Mouse (Mus musculus): ENCODE measurements around the gene Pvalb. TPM values are rescaled to one million over a fixed set of nuclear protein-coding genes. Genes with fewer than 3 reads are reported as not detected.

Pvalb gene
- polyA plus RNA-seq, 1 experiment from 2014 or later = 5.0 TPM

DNA sequence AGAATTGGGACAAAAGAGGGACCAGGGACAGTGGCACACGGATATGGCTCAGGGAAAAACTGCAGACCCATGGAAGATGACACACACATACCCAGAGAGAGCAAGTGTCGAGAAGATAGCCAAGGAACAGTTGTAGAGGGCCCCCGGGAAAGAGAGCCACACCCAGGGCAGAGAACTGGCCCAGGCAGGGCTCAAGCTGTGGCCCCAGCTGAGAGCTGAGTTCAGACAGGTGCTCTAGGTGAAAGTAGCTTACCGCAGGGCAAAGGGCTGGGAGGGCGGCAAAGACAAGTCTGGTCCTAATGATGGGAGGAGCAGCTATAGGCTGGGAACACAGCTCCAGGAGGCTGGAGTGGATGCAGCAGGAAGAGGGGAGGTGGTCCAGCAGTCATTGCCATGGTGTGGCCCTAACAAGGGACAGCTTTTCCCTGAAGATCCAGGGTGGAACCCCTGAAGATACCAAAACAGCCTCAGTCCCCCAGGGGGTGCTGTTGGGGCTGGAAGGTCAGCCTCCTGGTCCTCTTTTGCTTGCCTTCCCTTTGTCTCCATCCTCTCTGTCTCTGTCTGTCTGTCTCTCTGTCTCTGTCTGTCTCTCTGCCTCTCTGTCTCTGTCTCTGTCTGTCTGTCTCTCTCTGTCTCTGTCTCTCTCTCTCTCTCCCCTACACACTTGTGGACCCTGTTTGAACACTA, 28.8 kb upstream of the Pvalb start:
- no peak overlapping the region for H3K4me2 ChIP-seq
- ATAC-seq (ENCODE audit: low FRiP score) = no peak
- H3K9me3 ChIP-seq (replicated peaks) = no peaks in the 10 kb centered on the region
- H3K27ac ChIP-seq (replicated peaks) = no peak overlapping the region
- H3K4me1 ChIP-seq = peaks cover 13% of the 10 kb centered on the region; the same call in 1 of the 2 replicates
- no peak overlapping the region for H3K4me3 ChIP-seq (replicated peaks)
- WGBS = 81% methylated on average over 5 of the region's 5 CpGs
- 0 out of 2 replicates have a peak, but pooled peaks cover 3% of the 10 kb centered on the region for H3K27me3 ChIP-seq (replicated peaks)
- H3K9ac ChIP-seq (replicated peaks) = no peak overlapping the region
- no peaks in the 10 kb centered on the region for H3K36me3 ChIP-seq

DNA sequence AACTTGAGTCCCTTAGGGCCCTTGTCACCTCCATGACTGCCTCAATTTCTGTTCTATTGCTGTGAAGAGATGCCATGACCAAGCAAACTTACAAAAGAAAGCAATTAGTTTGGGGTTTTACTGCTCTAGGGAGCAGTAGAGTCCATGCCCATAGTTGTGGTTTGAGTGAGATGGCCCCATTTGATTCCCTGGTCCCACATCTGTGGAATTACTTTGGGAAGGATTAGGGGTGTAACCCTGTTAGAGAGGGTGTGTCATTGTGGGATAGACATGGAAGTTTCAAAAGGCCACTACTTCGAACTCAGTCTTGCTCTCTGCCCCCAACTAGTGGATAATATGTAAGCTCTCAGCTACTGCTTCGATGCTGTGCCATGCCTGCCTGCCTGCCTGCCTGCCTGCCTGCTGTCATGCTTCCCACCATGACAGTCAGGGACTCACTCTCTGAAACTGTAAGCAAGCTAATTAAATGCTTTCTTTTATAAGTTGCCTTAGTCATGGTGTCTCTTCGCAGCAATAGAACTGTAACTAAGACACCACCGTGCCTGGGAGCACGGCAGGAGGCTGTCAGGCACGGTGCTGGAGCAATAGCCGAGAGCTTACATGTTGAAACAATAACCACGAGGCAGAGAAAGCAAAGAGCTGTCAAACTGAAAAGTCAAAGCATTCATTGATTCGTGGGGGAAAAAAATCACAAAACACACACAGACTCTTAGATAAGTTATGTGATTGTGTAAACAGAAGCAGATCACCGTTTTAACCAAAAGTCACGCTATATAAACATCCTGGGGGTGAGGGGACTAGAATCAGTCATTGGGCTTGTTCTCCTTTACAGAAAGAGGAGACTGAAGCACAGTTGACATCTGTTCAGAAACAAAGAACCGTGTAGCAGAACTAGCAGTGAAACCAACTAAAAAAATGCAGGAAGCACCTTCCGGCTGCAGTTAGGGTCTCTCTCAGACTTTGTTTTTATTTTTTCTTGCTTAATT, 25.4 kb upstream of the Pvalb start:
- 19% methylated on average over 13 of the region's 13 CpGs for WGBS
- Histone ChIP-seq H3K4me1 (peaks cover 13% of the 10 kb centered on the region; the same call in 1 of the 2 replicates), H3K9ac (replicated peaks) (no peak overlapping the region)

DNA sequence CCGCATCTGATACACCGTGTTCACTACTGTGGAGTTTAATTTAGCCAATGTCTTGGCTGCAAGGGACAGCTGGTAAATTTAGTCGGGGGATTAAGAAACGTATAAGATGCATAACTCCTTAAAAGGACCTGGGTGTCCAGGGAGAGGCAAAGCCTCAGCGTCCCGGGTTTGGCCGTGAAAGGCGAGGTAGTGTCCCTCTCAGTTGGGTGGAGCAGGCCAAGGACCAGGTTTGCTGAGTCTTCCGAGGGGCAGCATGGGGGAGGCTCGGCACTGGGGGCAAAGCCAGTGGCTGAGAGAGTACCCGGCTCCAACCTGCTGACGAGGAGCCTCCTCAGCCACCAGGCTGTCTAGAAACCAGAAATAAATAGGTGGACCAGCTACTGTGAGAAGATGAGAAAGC, 21.6 kb upstream of the Pvalb start:
- no peak overlapping the region for H3K4me3 ChIP-seq (replicated peaks)
- H3K9ac ChIP-seq (replicated peaks) = no peak overlapping the region
- no peak overlapping the region for H3K27ac ChIP-seq (replicated peaks)
- no peaks in the 10 kb centered on the region for H3K27me3 ChIP-seq (replicated peaks)
- H3K36me3 ChIP-seq = no peaks in the 10 kb centered on the region
- no peak for ATAC-seq (ENCODE audit: low FRiP score)
- H3K4me1 ChIP-seq = peaks cover 13% of the 10 kb centered on the region; the same call in 1 of the 2 replicates
- H3K4me2 ChIP-seq = no peak overlapping the region
- H3K9me3 ChIP-seq (replicated peaks) = no peaks in the 10 kb centered on the region
- WGBS = 89% methylated on average over 12 of the region's 12 CpGs

More for the DNA sequence above, 25.4 kb upstream of the Pvalb start:
- Histone ChIP-seq H3K36me3 (no peaks in the 10 kb centered on the region), H3K27me3 (replicated peaks) (0 out of 2 replicates have a peak, but pooled peaks cover 3% of the 10 kb centered on the region), H3K4me2 (peak overlapping the region; percentile 40), H3K9me3 (replicated peaks) (no peaks in the 10 kb centered on the region), H3K27ac (replicated peaks) (peak overlapping the region; percentile 48; the same call in 1 of the 2 replicates), H3K4me3 (replicated peaks) (no peak overlapping the region)
- ATAC-seq (ENCODE audit: low FRiP score) = peak; percentile 63

DNA sequence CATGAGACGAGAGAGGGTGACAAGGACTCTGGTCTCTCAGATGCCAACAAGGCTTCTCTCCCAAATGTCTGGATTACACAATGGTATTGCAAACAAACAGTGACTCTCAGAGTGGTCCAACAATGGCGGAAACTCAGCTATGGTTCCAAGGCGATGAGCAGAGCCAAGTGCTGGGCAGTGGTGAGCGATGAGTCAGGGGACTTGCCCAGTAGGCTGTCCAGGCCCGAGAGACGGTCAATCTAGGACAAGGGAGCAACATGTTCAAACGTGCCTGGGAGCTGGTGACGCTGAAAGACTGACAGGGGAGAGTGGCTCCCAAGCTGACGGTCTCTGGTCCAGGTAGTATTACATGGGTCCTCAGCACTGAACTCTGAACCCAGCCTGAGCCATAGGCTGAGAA, 9.1 kb upstream of the Pvalb start:
- Histone ChIP-seq H3K36me3 (no peaks in the 10 kb centered on the region), H3K27ac (replicated peaks) (no peak overlapping the region), H3K4me3 (replicated peaks) (no peak overlapping the region), H3K4me1 (no peaks in the 10 kb centered on the region), H3K27me3 (replicated peaks) (no peaks in the 10 kb centered on the region), H3K9ac (replicated peaks) (no peak overlapping the region), H3K4me2 (no peak overlapping the region), H3K9me3 (replicated peaks) (no peaks in the 10 kb centered on the region)
- whole genome bisulfite sequencing = 88% methylated on average over 9 of the region's 9 CpGs
- ATAC-seq (ENCODE audit: low FRiP score) = no peak

DNA sequence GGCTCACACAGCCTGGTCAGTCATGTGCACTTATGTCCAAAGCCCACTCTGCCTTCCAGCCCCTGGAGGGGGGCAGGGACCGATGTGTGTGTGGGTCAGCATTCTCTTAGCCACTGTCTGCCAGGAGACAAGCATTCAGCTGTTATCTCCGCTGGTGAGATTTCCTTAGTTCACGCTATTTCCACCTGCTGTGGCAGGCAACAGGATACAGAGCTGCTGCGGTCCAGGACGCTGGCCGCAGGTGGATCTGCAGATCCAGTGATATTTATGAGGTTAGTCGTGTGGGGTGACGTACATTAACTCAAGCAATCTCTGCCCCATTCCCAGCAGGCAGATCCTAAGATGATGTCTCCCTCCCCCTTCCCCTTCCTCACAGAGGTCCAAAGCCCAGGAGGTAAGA, 5.2 kb upstream of the Pvalb start:
- no peak overlapping the region for H3K4me2 ChIP-seq
- no peaks in the 10 kb centered on the region for H3K9me3 ChIP-seq (replicated peaks)
- H3K4me3 ChIP-seq (replicated peaks) = no peak overlapping the region
- H3K27ac ChIP-seq (replicated peaks) = no peak overlapping the region
- no peak overlapping the region for H3K9ac ChIP-seq (replicated peaks)
- H3K27me3 ChIP-seq (replicated peaks) = 0 out of 2 replicates have a peak, but pooled peaks cover under 1% of the 10 kb centered on the region
- no peaks in the 10 kb centered on the region for H3K4me1 ChIP-seq
- ATAC-seq (ENCODE audit: low FRiP score) = no peak
- H3K36me3 ChIP-seq = no peaks in the 10 kb centered on the region
- WGBS = 83% methylated on average over 8 of the region's 8 CpGs

DNA sequence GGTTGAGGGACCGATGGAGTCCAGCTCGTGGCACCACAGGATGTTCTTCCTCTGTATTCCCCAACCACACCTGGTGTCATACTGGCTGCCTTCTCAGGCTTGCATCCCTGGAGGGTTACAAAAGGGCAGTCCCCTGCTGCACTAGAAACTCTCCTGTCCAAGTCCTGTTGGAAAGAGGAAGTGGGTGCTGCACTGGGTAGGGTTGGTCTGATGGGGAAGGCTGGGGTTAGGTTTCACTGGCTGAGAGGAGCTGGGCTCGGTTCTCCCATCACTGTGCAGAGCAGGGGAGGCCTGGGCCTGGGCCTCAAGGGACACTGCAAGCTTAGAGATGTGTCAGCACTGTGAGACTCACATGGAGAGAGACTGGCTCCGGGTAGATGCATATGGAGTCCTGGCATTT, 4.0 kb upstream of the Pvalb start:
- Histone ChIP-seq H3K27ac (replicated peaks) (no peak overlapping the region), H3K9me3 (replicated peaks) (no peaks in the 10 kb centered on the region), H3K4me2 (no peak overlapping the region), H3K36me3 (no peaks in the 10 kb centered on the region), H3K4me3 (replicated peaks) (no peak overlapping the region), H3K4me1 (no peaks in the 10 kb centered on the region), H3K27me3 (replicated peaks) (peaks cover 7% of the 10 kb centered on the region), H3K9ac (replicated peaks) (no peak overlapping the region)
- no peak for ATAC-seq (ENCODE audit: low FRiP score)
- 89% methylated on average over 4 of the region's 4 CpGs for WGBS

DNA sequence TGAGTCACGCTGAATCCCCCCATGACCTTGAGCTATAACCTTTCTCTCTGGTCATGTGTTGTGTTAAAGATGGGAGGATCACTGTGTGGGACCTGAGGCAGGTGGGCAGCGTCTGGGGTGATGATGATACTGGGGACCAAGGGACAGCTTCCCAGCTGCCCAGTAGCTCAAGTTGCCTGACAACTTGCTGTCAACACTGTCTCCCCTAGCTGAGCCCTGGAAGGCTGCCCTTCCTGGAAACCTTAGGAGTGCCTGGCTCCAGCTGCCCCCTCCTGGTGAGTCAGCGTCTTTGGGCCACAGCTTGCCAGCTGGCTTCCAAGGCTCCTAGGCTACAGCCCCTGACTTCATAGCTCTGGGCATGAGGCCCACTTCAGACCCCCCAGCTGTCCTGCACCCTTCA, 1.0 kb downstream of the Pvalb start:
- 48% methylated on average over 3 of the region's 3 CpGs for WGBS
- Histone ChIP-seq H3K9me3 (replicated peaks) (no peaks in the 10 kb centered on the region), H3K27ac (replicated peaks) (no peak overlapping the region), H3K27me3 (replicated peaks) (peaks cover 47% of the 10 kb centered on the region), H3K4me1 (peaks cover 11% of the 10 kb centered on the region), H3K4me2 (no peak overlapping the region), H3K4me3 (replicated peaks) (no peak overlapping the region), H3K9ac (replicated peaks) (no peak overlapping the region), H3K36me3 (no peaks in the 10 kb centered on the region)
- ATAC-seq (ENCODE audit: low FRiP score) = 0 out of 2 replicates have a peak, but pooled peaks have one; percentile 21

DNA sequence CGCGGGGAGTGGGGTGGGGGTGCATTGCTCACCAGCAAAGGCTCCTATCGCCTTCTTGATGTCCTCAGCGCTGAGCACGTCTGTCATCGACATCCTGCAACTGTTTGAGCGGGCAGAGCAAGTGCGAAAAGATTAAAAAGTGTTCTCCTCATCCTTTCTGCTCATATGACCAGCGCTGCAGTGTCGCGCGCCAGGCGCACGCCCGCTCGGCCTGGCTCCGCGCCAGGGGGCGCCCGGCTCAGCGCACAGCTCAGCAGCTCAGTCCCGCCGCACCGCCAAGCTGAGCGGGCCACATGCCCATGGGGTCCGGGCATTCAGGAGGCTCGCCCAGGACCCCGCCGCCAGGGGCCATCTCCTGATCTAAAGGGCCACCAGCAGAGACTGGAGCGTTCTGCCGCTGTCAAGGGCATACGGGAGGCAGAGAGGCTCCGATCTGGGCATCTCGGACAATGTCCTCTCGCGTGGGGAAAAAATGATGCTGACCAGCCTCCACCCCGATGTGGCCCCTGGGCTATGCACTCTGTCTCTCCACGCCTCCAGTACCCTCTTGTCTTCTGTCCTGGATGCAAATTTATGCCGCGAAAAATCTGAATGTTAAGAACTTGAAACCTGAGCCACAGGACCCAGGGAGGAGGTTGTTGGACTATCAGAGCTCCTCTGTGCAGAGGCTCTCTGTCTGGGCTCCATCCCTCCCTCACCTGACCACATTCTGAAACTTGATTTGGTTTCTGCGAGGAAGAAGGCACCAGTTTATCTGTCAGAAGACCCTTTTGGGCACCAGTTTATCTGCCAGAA, 1.9 kb downstream of the Pvalb start:
- Histone ChIP-seq H3K36me3 (no peaks in the 10 kb centered on the region), H3K4me3 (replicated peaks) (peak overlapping the region; percentile 43), H3K27me3 (replicated peaks) (peaks cover 47% of the 10 kb centered on the region), H3K4me2 (peak overlapping the region; percentile 89), H3K9ac (replicated peaks) (peak overlapping the region; percentile 45), H3K27ac (replicated peaks) (no peak overlapping the region), H3K9me3 (replicated peaks) (no peaks in the 10 kb centered on the region), H3K4me1 (peaks cover 11% of the 10 kb centered on the region)
- ATAC-seq (ENCODE audit: low FRiP score) = peak; percentile 59; the same call in 1 of the 2 replicates
- 1% methylated on average over 41 of the region's 41 CpGs for WGBS

DNA sequence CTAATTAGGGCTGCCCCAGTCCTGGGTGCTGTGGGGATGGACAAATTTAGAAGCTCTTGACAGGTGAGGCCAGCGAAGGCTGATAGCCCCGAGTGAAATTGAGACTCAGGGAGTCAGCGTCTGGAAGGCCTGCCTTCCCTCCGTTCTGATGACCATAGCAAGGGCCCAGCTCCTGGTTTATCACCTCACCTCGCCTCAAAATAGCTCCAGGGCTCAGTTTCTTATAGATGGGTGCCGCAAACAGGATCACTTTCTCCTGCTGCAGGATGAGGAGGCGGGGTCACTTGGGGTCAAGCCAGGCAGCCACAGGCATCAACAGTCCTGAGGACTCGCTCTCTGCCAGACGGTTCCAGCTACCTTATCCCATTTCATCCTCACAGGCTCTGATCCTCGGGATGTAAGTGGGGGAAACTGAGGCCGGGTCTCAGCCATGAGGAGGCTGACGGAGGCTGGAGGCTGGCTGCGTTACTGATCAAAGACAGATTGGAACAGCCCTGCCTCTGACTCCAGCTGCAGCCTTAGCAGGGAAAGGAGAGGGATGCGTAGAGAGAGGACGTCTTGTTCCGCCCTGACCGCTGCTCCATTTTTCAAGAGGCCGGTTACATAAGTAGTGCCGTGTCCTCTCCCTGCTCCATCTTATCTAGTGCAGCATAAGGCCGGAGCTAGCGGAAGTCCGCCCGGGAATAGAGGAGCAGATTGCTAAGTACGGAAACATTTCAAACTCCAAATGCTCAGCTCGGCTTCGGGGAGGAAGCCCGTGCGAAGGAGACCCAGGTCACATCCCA, 10.9 kb downstream of the Pvalb start:
- ATAC-seq (ENCODE audit: low FRiP score) = no peak

DNA sequence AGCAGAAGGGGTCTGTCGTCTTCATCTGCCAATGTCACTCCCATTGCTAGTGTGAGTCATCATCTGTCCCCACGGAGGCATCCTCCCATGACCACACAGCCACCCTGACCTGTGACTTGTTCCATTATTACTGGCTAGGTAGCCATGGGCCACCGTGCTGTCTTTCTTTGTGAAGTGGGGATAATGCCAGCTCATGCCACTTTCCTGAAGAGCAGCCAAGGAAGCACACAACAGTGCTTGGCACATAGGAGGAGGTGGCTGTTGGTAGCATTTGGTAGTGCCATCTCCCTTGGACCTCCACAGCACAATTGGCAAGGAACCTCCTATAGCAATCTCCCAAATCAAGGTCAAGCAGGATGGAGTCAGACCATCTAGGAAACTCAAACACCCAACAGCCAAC, 11.9 kb downstream of the Pvalb start:
- ATAC-seq (ENCODE audit: low FRiP score) = no peak
- H3K27ac ChIP-seq (replicated peaks) = no peak overlapping the region
- H3K4me3 ChIP-seq (replicated peaks) = no peak overlapping the region
- no peaks in the 10 kb centered on the region for H3K4me1 ChIP-seq
- H3K27me3 ChIP-seq (replicated peaks) = no peaks in the 10 kb centered on the region
- no peaks in the 10 kb centered on the region for H3K36me3 ChIP-seq
- H3K4me2 ChIP-seq = no peak overlapping the region
- 85% methylated on average over 3 of the region's 3 CpGs for WGBS
- no peak overlapping the region for H3K9ac ChIP-seq (replicated peaks)
- no peaks in the 10 kb centered on the region for H3K9me3 ChIP-seq (replicated peaks)

More for the DNA sequence above, 10.9 kb downstream of the Pvalb start:
- H3K36me3 ChIP-seq = no peaks in the 10 kb centered on the region
- no peak overlapping the region for H3K27ac ChIP-seq (replicated peaks)
- H3K9ac ChIP-seq (replicated peaks) = no peak overlapping the region
- H3K4me3 ChIP-seq (replicated peaks) = no peak overlapping the region
- H3K27me3 ChIP-seq (replicated peaks) = no peaks in the 10 kb centered on the region
- WGBS = 83% methylated on average over 28 of the region's 28 CpGs
- H3K4me2 ChIP-seq = no peak overlapping the region
- no peaks in the 10 kb centered on the region for H3K9me3 ChIP-seq (replicated peaks)
- H3K4me1 ChIP-seq = no peaks in the 10 kb centered on the region
